Mouse (Mus musculus) spleen, postnatal 4 days (tissue): ENCODE measurements around the gene Ndel1.

Experiments
- DNase-seq, 2 experiments: peaks; one replicate each; pipeline ENCODE4 v3.0.0; 2022; ENCODE audit warnings: low spot score in 2 of 2

Ndel1 gene

GRCm38 (mm10) chr11:68893911-68894464 lies 22.3 kb upstream of the Ndel1 start:
- no peak for DNase-seq

GRCm38 (mm10) chr11:68892233-68892832 lies 20.7 kb upstream of the Ndel1 start:
- no peak for DNase-seq

GRCm38 (mm10) chr11:68891823-68892222 lies 20.2 kb upstream of the Ndel1 start:
- no peak for DNase-seq

GRCm38 (mm10) chr11:68890625-68891024 lies 19.0 kb upstream of the Ndel1 start:
- no peak for DNase-seq

GRCm38 (mm10) chr11:68888653-68889052 lies 17.0 kb upstream of the Ndel1 start:
- no peak for DNase-seq

GRCm38 (mm10) chr11:68888253-68888652 lies 16.6 kb upstream of the Ndel1 start, which contains the start of gene Rnf222:
Gene Rnf222, plus strand, starts transcription at chr11:68888553.
- DNase-seq = no peak

GRCm38 (mm10) chr11:68886091-68886490 lies 14.4 kb upstream of the Ndel1 start:
- no peak for DNase-seq

GRCm38 (mm10) chr11:68884368-68884767 lies 12.7 kb upstream of the Ndel1 start:
- peak in 1 of 2 experiments; percentile 23 for DNase-seq

- DNase-seq = no peak
These were observed 12.2 kb upstream of the Ndel1 start for GRCm38 (mm10) chr11:68883843-68884242.

- no peak for DNase-seq
These were observed 10.4 kb upstream of the Ndel1 start for GRCm38 (mm10) chr11:68882107-68882506.

GRCm38 (mm10) chr11:68878811-68879210 lies 7.2 kb upstream of the Ndel1 start:
- no peak for DNase-seq

- DNase-seq = peak; percentile 62 to 84
These were observed 3.2 kb upstream of the Ndel1 start for GRCm38 (mm10) chr11:68874841-68875240.

- no peak for DNase-seq
These were observed 381 bp downstream of the Ndel1 start for GRCm38 (mm10) chr11:68871277-68871676.

GRCm38 (mm10) chr11:68864544-68865189 lies 7.0 kb downstream of the Ndel1 start:
- DNase-seq = peak in 1 of 2 experiments; percentile 38

GRCm38 (mm10) chr11:68863631-68864091 lies 8.0 kb downstream of the Ndel1 start:
- no peak for DNase-seq

- no peak for DNase-seq
These were observed 9.4 kb downstream of the Ndel1 start for GRCm38 (mm10) chr11:68862260-68862659.

GRCm38 (mm10) chr11:68859943-68860593 lies 11.6 kb downstream of the Ndel1 start:
- no peak for DNase-seq

GRCm38 (mm10) chr11:68857329-68857728 lies 14.3 kb downstream of the Ndel1 start:
- no peak for DNase-seq

- no peak for DNase-seq
These were observed 17.0 kb downstream of the Ndel1 start for GRCm38 (mm10) chr11:68854621-68855020.

- peak in 1 of 2 experiments; percentile 36 for DNase-seq
These were observed 17.9 kb downstream of the Ndel1 start for GRCm38 (mm10) chr11:68853611-68854401.

GRCm38 (mm10) chr11:68852932-68853409 lies 18.7 kb downstream of the Ndel1 start:
- peak; percentile 100 for DNase-seq
